Mouse (Mus musculus) gastrocnemius, postnatal 14 days (tissue): ENCODE data around the gene Tbc1d13. TPM values are rescaled to one million over a fixed set of nuclear protein-coding genes. Genes with fewer than 3 reads are reported as not detected.
A peak's percentile ranks its signal among the peaks of the same experiment; 100 is the strongest.
"Not testable (repeated sequence)": the region's sequence is repeated elsewhere in the genome, so short reads cannot be mapped to it uniquely, and the experiment has no call there.

Source experiments
- DNase-seq: peaks from one replicate; pipeline ENCODE4 v3.0.0; 2021; ENCODE audit warnings: mixed read lengths
- intact Hi-C: fragments of 180-260 bp; cut with DNase I; formaldehyde crosslinking; loops from one replicate; pipeline ENCODE4 v1.15.1; 2025; ENCODE audit warnings: low total_unique reads
- total RNA-seq, 2 experiments: library from RNA; stranded (reverse); gene quantifications; 2 replicates each; pipeline ENCODE4 v1.2.3; 2021

Gene Tbc1d13
- total RNA-seq, 2 experiments from 2014 or later: 12.0 to 13.7 TPM

DNA sequence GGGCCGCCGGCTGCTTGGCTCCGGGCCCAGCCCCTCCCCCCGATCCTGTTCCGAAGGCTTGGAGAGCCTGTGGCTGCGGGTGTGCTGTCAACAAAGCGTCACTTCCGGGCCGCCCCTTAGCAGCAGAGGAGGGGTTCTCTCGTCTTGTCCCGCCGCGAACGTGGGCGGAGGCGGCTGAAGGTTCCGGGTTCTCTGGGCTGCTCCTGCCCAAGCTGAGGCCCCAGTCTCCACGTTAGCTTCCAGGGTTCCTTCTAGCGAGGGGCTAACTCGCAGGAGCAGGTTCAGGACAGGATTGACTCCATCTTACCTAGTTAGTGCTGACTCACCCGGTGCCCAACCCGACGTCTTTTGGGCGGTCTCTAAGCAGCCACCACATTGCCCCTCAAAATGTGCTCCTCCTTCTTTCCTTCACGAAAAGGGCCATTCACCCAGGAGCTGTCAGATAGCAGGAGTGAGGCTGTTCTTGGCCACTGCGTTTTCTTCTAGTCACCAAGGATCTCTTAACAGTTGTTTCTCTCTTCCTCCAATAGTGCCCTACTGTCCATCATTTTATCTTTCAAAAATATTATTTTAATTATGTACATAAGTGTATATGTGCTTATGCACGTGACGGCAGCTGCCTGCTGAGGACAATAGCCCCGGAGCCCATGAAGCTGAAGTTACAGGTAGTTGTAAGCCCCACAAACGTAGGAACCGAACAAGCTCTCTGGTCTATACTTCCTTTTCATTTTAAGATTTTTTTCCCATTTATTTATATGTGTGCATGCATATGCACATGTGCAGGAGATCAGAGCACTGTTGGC, 8.9 kb upstream of the Tbc1d13 start, which contains the start of gene Zer1:
Gene Zer1 (minus strand): TSS at position 114 of the 803 bp plus-strand sequence.
- intact Hi-C loops: no loop called here
- peak; percentile 98 for DNase-seq

- no peak for DNase-seq
- intact Hi-C loops: no loop called here
Observed at GRCm38 (mm10) chr2:30128789-30129188, 4.8 kb upstream of the Tbc1d13 start.

DNA sequence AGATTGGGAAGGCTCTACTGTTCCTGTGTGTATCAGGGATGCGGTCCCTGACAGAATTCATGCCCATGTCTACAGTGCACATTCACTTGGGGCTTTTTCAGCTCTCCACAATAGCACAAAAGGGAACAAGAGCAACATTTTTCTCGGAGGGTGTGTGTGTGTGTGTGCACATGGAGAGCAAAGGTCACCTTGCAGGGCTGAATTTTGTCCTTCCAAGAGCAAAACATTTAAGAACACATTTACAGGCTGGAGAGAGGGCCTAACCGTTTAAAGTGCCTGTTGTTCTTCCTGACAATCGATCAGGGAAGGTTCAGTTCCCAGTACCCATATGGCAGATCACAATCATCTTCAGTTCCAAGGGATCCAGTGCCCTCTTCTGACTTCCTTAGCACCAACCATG, 3.4 kb upstream of the Tbc1d13 start:
- intact Hi-C loops: no loop called here
- no peak for DNase-seq

GRCm38 (mm10) chr2:30131240-30131639, 2.3 kb upstream of the Tbc1d13 start:
- intact Hi-C loops, DNase-seq: not testable (repeated sequence)

GRCm38 (mm10) chr2:30132801-30133612, 539 bp upstream of the Tbc1d13 start:
- DNase-seq: peak; percentile 29
- intact Hi-C loops: no loop called here

GRCm38 (mm10) chr2:30134378-30134711, 799 bp downstream of the Tbc1d13 start:
- intact Hi-C loops: no loop called here
- no peak for DNase-seq

DNA sequence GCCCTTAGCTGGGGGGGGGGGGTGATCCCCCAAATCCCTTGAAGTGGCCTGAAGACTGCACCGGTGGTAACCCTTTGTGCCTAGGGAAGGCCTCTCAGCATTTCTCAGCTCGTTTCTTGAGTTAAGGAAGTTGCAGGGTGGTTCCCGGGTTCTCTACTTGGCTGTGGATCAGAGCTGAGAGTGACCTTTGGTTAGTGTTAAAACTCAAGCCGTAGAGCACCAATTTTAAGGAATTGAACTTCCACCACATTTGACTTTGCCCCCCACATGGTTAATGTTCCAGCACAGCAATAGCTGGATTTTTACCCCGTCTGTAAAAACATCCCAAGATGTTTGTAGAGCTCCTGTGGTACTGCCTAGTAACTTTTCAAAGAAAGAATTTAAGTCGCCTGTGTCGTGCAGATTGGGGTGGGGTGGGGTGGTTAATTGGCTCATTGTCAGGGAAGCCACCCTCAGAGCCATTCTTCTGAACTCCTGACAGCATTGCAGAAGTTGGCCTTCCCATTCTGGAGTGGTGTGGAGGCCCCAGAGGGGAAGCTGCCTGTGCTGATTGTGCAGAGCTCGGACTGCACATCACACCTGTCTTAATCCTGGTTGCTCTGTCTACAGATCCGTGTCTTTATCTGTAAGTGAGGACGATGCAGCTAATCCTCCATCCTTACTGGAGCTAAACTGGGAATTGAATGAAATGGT, 1.5 kb downstream of the Tbc1d13 start:
- intact Hi-C loops: no loop called here
- DNase-seq: no peak

- intact Hi-C loops: no loop called here
- DNase-seq: no peak
Observed at GRCm38 (mm10) chr2:30136458-30136857, 2.9 kb downstream of the Tbc1d13 start.

DNA sequence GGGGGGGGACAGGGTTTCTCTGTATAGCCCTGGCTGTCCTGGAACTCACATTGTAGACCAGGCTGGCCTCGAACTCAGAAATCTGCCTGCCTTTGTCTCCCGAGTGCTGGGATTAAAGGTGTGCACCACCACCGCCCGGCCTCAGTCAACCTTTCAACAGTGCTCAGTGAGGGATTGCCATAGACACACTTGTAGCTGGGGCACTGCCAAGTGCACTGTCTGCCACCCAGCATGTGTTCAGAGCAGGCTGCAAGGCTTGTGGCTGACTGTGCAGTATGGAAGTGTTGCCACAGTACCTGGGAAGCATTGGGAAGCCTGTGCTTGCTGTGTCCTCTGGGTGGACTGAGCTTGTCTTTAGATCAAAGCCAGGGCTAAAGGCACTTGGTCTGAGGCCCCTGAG, 6.5 kb downstream of the Tbc1d13 start:
- intact Hi-C loops: not testable (repeated sequence)

DNA sequence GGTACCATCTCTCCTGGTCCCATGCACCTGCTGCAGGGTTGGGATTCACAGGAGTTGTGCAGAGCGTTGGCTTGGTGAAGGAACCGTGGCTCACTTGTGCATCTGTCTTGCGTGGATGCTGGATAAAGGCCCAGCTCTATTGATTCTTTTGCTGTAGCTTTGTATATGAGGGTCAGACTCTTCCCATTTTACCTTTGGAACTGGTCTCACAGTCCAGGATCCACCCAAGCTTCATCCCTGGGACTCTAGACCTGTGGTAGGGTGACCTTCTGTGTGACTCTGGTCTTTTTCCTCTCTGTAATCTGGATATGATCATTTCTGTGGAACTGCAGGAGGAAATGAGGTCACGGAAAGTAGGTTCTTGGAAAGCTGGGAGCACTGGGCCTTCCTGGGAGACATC, 10.9 kb downstream of the Tbc1d13 start:
- intact Hi-C loops: no loop called here
- no peak for DNase-seq

More for the DNA sequence above, 6.5 kb downstream of the Tbc1d13 start:
- DNase-seq: not testable (repeated sequence)

DNA sequence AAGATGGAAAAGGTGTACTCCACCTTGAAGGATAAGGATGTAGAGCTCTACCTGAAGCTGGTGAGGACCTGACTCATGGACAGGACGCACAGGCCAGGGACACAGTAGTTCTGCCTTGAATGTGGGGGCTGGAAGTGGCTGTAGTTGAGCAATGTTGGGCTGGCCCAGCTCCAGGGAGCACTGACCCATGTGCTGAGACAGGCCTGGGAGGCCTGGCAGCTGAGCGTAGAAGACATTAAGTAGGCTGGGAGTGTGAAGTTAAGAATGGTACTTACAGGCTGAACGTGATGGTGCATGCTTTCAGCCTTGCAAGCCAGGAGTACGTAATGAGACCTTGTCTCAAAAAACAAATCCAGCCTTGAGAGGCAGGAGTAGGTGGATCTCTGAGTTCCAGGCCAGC, 13.9 kb downstream of the Tbc1d13 start:
- intact Hi-C loops: no loop called here
- DNase-seq: peak; percentile 25

- intact Hi-C loops: no loop called here
- DNase-seq: no peak
Observed at GRCm38 (mm10) chr2:30151840-30152239, 18.3 kb downstream of the Tbc1d13 start.

- intact Hi-C loops: no loop called here
Observed at GRCm38 (mm10) chr2:30152616-30153015, 19.1 kb downstream of the Tbc1d13 start.

DNA sequence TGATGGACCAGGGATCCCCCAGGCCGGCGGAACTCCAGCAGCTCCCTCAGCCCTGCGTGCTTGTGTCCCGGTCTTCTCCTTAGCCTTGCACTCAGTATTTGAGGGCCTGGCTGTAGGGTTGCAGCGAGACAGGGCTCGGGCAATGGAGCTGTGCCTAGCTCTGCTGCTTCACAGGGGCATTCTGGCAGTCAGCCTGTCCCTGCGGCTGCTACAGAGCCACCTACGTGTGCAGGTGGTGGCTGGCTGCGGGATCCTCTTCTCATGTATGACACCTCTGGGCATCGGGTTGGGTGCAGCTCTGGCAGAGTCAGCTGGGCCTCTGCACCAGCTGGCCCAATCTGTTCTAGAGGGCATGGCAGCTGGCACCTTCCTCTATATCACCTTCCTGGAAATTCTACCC, 26.3 kb downstream of the Tbc1d13 start:
- not testable (repeated sequence) for DNase-seq
- intact Hi-C loops: loop anchor here (5.0 kb wide), 1 partner anchor 53 kb away; no protein-coding TSS in a partner anchor

More at GRCm38 (mm10) chr2:30152616-30153015, 19.1 kb downstream of the Tbc1d13 start:
- no peak for DNase-seq

- no peak for DNase-seq
- intact Hi-C loops: loop anchor here (5.0 kb wide), 1 partner anchor 55 kb away; no protein-coding TSS in a partner anchor
Observed at GRCm38 (mm10) chr2:30161809-30162208, 28.3 kb downstream of the Tbc1d13 start.

- intact Hi-C loops: loop anchor here (5.0 kb wide), 1 partner anchor 57 kb away; no protein-coding TSS in a partner anchor
- DNase-seq: no peak
Observed at GRCm38 (mm10) chr2:30164340-30164932, 30.9 kb downstream of the Tbc1d13 start.

DNA sequence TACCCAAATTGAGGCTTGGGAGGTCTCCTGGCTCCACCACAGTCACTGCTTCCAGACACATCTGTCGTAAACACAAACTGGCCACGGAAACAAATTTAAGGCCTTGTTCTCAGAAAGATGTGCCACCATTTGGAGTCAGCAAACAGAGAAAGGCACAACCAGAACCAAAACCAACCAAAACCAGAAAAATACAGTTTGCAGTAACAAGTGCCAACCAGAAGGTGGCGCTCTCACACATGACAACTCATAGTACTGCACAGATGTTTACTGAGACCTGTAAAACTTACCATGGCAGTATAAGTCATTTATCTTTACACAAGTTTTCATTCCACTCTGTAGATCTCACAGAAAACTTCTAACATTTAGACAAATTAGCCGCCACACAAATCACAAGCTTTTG, 33.1 kb downstream of the Tbc1d13 start:
- DNase-seq: no peak
- intact Hi-C loops: no loop called here

- DNase-seq: peak; percentile 86
- intact Hi-C loops: no loop called here
Observed at GRCm38 (mm10) chr2:30171371-30171996, 37.9 kb downstream of the Tbc1d13 start, which contains the start of gene Endog. TSS of gene Endog (plus strand) at chr2:30171493.

- no peak for DNase-seq
- intact Hi-C loops: no loop called here
Observed at GRCm38 (mm10) chr2:30171997-30172382, 38.4 kb downstream of the Tbc1d13 start.
